Mouse (Mus musculus): ENCODE measurements at regions not wholly inside any gene's neighbourhood (a gene's known extent, or its start where the extent isn't known, plus 50 kb on each side); places are given as distances from the start of the nearest gene placed in this dataset.

- Histone ChIP-seq H3K9ac (replicated peaks; ENCODE audit: low read length) (no peak overlapping the region), H3K9me3 (replicated peaks; ENCODE audit: control insufficient read depth, low read length) (no peaks in the 10 kb centered on the region), H3K27ac (replicated peaks; ENCODE audit: low read depth, low read length) (no peak overlapping the region), H3K4me1 (ENCODE audit: control insufficient read depth, insufficient read depth, low read length) (no peaks in the 10 kb centered on the region; the same call in 1 of the 2 replicates), H3K4me2 (ENCODE audit: low read depth, low read length) (no peak overlapping the region), H3K36me3 (replicated peaks; ENCODE audit: control insufficient read depth, insufficient read depth, low read depth, low read length) (no peaks in the 10 kb centered on the region), H3K27me3 (ENCODE audit: control insufficient read depth, insufficient read depth, low read length) (no peaks in the 10 kb centered on the region), H3K4me3 (ENCODE audit: low read depth, low read length) (no peak overlapping the region)
- 86% methylated on average over 7 of the region's 7 CpGs for whole genome bisulfite sequencing
- DNase-seq (ENCODE audit: low spot score) (no peak), ATAC-seq (replicated peaks; ENCODE audit: insufficient number of reproducible peaks, low FRiP score, low TSS enrichment, low read depth) (no peak)
Observed at GRCm38 (mm10) chr12:52446501-52446900, 57.3 kb upstream of the Arhgap5 start.

- H3K27me3 ChIP-seq (ENCODE audit: control insufficient read depth, insufficient read depth, low read length) = no peaks in the 10 kb centered on the region
- ATAC-seq (replicated peaks; ENCODE audit: insufficient number of reproducible peaks, low FRiP score, low TSS enrichment, low read depth) (no peak), DNase-seq (ENCODE audit: low spot score) (no peak)
- no peaks in the 10 kb centered on the region for H3K9me3 ChIP-seq (replicated peaks; ENCODE audit: control insufficient read depth, low read length)
- H3K4me3 ChIP-seq (ENCODE audit: low read depth, low read length) = no peak overlapping the region
- H3K36me3 ChIP-seq (replicated peaks; ENCODE audit: control insufficient read depth, insufficient read depth, low read depth, low read length) = no peaks in the 10 kb centered on the region
- no peak overlapping the region for H3K9ac ChIP-seq (replicated peaks; ENCODE audit: low read length)
- 77% methylated on average over 5 of the region's 5 CpGs for WGBS
- no peak overlapping the region for H3K27ac ChIP-seq (replicated peaks; ENCODE audit: low read depth, low read length)
- H3K4me1 ChIP-seq (ENCODE audit: control insufficient read depth, insufficient read depth, low read length) = no peaks in the 10 kb centered on the region; the same call in 1 of the 2 replicates
- H3K4me2 ChIP-seq (ENCODE audit: low read depth, low read length) = no peak overlapping the region
Observed at GRCm38 (mm10) chr12:52447482-52447881, 56.3 kb upstream of the Arhgap5 start.

DNA sequence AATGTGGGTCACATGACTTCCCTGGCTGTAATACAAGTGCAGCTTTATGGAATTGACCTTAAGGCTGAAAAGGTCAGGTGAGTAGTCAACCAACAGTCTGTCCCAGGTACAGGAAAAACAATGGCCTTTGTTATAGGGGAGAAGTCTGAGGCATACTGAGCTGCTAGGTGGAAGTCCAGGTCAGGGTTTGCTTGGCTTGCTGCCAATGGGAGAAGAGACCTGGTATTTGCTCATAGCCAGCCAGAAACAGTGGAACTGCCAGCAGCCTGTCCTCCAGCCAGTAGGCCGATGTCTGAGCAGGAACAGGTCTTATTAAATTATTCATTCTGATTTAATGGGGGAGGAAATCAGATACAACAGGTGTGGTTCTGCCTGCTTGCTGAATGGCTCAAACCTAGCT lies 55.6 kb upstream of the Arhgap5 start:
- H3K27me3 ChIP-seq (ENCODE audit: control insufficient read depth, insufficient read depth, low read length) = no peaks in the 10 kb centered on the region
- H3K4me2 ChIP-seq (ENCODE audit: low read depth, low read length) = no peak overlapping the region
- H3K4me3 ChIP-seq (ENCODE audit: low read depth, low read length) = no peak overlapping the region
- H3K36me3 ChIP-seq (replicated peaks; ENCODE audit: control insufficient read depth, insufficient read depth, low read depth, low read length) = no peaks in the 10 kb centered on the region
- no peaks in the 10 kb centered on the region; the same call in 1 of the 2 replicates for H3K4me1 ChIP-seq (ENCODE audit: control insufficient read depth, insufficient read depth, low read length)
- no peak overlapping the region for H3K9ac ChIP-seq (replicated peaks; ENCODE audit: low read length)
- ATAC-seq (replicated peaks; ENCODE audit: insufficient number of reproducible peaks, low FRiP score, low TSS enrichment, low read depth) = no peak
- DNase-seq (ENCODE audit: low spot score) = peak; percentile 9
- 78% methylated on average over 1 of the region's 1 CpGs for WGBS
- no peaks in the 10 kb centered on the region for H3K9me3 ChIP-seq (replicated peaks; ENCODE audit: control insufficient read depth, low read length)
- H3K27ac ChIP-seq (replicated peaks; ENCODE audit: low read depth, low read length) = no peak overlapping the region

DNA sequence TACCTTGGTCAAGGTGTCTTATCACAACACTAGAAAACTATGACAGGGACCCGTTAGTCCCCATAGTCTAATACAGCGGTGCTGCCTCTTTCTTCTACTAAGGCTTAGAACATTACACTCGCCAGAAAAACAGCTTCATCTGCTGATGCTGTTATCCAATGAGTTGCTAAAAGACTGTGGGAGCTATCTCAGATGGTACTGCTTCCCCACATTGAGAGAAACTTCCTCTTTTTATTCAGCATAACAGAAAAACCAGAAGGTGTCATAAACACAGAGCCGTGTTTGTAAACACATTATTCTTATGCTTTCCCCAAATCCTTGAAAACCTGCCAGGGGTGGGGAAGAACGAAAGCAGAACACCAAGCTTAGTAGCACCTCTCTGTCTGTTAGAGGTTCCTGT lies 49.9 kb upstream of the Arhgap5 start:
- Histone ChIP-seq H3K4me2 (ENCODE audit: low read depth, low read length) (no peak overlapping the region), H3K27ac (replicated peaks; ENCODE audit: low read depth, low read length) (no peak overlapping the region), H3K36me3 (replicated peaks; ENCODE audit: control insufficient read depth, insufficient read depth, low read depth, low read length) (no peaks in the 10 kb centered on the region), H3K9ac (replicated peaks; ENCODE audit: low read length) (no peak overlapping the region), H3K27me3 (ENCODE audit: control insufficient read depth, insufficient read depth, low read length) (no peaks in the 10 kb centered on the region), H3K4me3 (ENCODE audit: low read depth, low read length) (no peak overlapping the region), H3K4me1 (ENCODE audit: control insufficient read depth, insufficient read depth, low read length) (no peaks in the 10 kb centered on the region), H3K9me3 (replicated peaks; ENCODE audit: control insufficient read depth, low read length) (no peaks in the 10 kb centered on the region)
- ATAC-seq (replicated peaks; ENCODE audit: insufficient number of reproducible peaks, low FRiP score, low TSS enrichment, low read depth) = no peak
- 92% methylated on average over 5 of the region's 5 CpGs for WGBS
- DNase-seq (ENCODE audit: low spot score) = no peak
